Mouse (Mus musculus): ENCODE measurements at regions not wholly inside any gene's neighbourhood (a gene's known extent, or its start where the extent isn't known, plus 50 kb on each side); places are given as distances from the start of the nearest gene placed in this dataset.
A peak's percentile ranks its signal among the peaks of the same experiment; 100 is the strongest.

DNA sequence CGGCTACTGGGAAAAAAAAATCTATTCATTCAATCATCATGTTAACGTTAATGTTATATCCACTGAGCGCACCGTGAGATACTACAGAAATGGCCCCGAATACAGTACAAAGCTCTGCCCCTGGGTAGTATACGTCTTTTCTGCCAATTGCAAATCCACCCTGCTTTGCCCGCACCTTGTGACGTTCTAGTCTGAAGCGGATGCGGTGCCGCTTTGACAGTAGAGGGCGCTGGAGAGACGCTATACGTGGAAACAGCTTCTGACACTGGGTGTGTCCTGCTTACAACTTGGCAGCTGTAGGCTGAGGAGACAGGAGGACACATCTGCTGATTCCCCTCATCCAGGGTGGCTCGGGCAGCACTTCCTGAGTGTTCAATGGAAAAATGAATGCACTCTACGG, 76.1 kb upstream of the Lmcd1 start:
- Histone ChIP-seq H3K4me1 (replicated peaks; ENCODE audit: control insufficient read depth, insufficient read depth, low read length) (no peaks in the 10 kb centered on the region), H3K4me3 (ENCODE audit: low read depth, low read length) (no peak overlapping the region; the same call in 1 of the 2 replicates), H3K27me3 (replicated peaks; ENCODE audit: control insufficient read depth, insufficient read depth, low read length) (no peaks in the 10 kb centered on the region), H3K4me2 (replicated peaks; ENCODE audit: low read depth) (peak overlapping the region; percentile 44; the same call in 1 of the 2 replicates), H3K36me3 (ENCODE audit: control insufficient read depth, insufficient read depth) (no peaks in the 10 kb centered on the region), H3K9me3 (ENCODE audit: control insufficient read depth) (no peaks in the 10 kb centered on the region), H3K9ac (ENCODE audit: low read depth, low read length) (no peak overlapping the region), H3K27ac (ENCODE audit: low read depth, low read length) (no peak overlapping the region)
- peak; percentile 47; the same call in 1 of the 2 replicates for ATAC-seq
- 9% methylated on average over 16 of the region's 16 CpGs for WGBS
- peak; percentile 93 for TF ChIP-seq CTCF (IDR thresholded peaks at IDR 0.05; ENCODE audit: low read depth)

DNA sequence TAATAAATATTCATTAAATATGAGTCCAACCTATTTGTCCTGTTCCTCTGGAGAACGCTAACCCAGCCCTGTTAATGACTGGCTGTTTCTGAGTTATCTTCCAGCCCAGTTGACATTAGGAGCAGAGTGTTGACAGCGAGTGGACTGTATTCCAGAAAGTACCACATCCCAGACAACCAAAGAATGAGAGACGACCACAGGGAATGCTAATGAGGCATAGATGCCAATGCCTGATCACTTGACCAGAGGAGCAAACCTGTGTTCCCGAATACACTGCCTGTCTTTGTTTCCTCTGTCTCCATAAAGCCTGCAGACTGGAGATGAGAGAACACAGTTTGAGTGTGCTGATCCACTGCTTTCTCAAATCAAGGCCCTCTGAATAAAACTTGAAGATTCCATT, 74.3 kb upstream of the Lmcd1 start:
- Histone ChIP-seq H3K4me2 (replicated peaks; ENCODE audit: low read depth) (no peak overlapping the region), H3K9me3 (ENCODE audit: control insufficient read depth) (no peaks in the 10 kb centered on the region), H3K27ac (ENCODE audit: low read depth, low read length) (no peak overlapping the region), H3K4me1 (replicated peaks; ENCODE audit: control insufficient read depth, insufficient read depth, low read length) (no peaks in the 10 kb centered on the region), H3K36me3 (ENCODE audit: control insufficient read depth, insufficient read depth) (no peaks in the 10 kb centered on the region), H3K9ac (ENCODE audit: low read depth, low read length) (no peak overlapping the region), H3K4me3 (ENCODE audit: low read depth, low read length) (no peak overlapping the region), H3K27me3 (replicated peaks; ENCODE audit: control insufficient read depth, insufficient read depth, low read length) (no peaks in the 10 kb centered on the region)
- no peak for ATAC-seq
- WGBS: 65% methylated on average over 4 of the region's 4 CpGs
- TF ChIP-seq CTCF (IDR thresholded peaks at IDR 0.05; ENCODE audit: low read depth): no peak

GRCm38 (mm10) chr6:112202120-112202519, 71.4 kb upstream of the Lmcd1 start:
- H3K4me2 ChIP-seq (replicated peaks; ENCODE audit: low read depth): no peak overlapping the region
- H3K9me3 ChIP-seq (ENCODE audit: control insufficient read depth): no peaks in the 10 kb centered on the region
- H3K4me3 ChIP-seq (ENCODE audit: low read depth, low read length): no peak overlapping the region
- TF ChIP-seq CTCF (IDR thresholded peaks at IDR 0.05; ENCODE audit: low read depth): no peak
- H3K9ac ChIP-seq (ENCODE audit: low read depth, low read length): no peak overlapping the region
- ATAC-seq: no peak
- no peaks in the 10 kb centered on the region for H3K4me1 ChIP-seq (replicated peaks; ENCODE audit: control insufficient read depth, insufficient read depth, low read length)
- H3K27ac ChIP-seq (ENCODE audit: low read depth, low read length): no peak overlapping the region
- H3K27me3 ChIP-seq (replicated peaks; ENCODE audit: control insufficient read depth, insufficient read depth, low read length): no peaks in the 10 kb centered on the region
- H3K36me3 ChIP-seq (ENCODE audit: control insufficient read depth, insufficient read depth): no peaks in the 10 kb centered on the region
- WGBS: 66% methylated on average over 4 of the region's 4 CpGs

DNA sequence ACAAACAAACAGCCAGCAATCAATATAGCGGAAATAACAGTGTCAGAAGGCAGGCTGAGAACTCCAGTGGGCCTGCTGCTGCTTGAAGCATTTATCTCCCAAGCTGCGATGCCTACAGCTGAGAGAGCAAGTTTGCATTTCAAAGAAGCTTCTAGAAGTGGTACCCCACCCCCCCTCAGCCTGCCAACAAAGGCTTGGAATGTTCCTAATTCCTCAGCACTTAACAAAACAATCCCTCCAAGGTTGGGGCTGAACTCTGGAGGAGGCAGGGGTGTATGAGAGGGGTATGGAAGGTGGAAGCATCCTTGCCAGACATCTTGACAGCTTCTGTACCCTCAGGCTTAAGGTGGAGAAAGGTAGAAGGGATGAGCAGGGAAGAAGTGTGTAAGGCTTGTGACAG, 70.2 kb upstream of the Lmcd1 start:
- no peak overlapping the region for H3K4me3 ChIP-seq (ENCODE audit: low read depth, low read length)
- no peak for TF ChIP-seq CTCF (IDR thresholded peaks at IDR 0.05; ENCODE audit: low read depth)
- H3K9ac ChIP-seq (ENCODE audit: low read depth, low read length): no peak overlapping the region
- no peaks in the 10 kb centered on the region for H3K27me3 ChIP-seq (replicated peaks; ENCODE audit: control insufficient read depth, insufficient read depth, low read length)
- no peak for ATAC-seq
- H3K4me2 ChIP-seq (replicated peaks; ENCODE audit: low read depth): no peak overlapping the region
- no peaks in the 10 kb centered on the region for H3K9me3 ChIP-seq (ENCODE audit: control insufficient read depth)
- H3K4me1 ChIP-seq (replicated peaks; ENCODE audit: control insufficient read depth, insufficient read depth, low read length): no peaks in the 10 kb centered on the region
- H3K36me3 ChIP-seq (ENCODE audit: control insufficient read depth, insufficient read depth): no peaks in the 10 kb centered on the region
- no peak overlapping the region for H3K27ac ChIP-seq (ENCODE audit: low read depth, low read length)
- 17% methylated on average over 2 of the region's 2 CpGs for WGBS

GRCm38 (mm10) chr6:112204956-112205355, 68.6 kb upstream of the Lmcd1 start:
- H3K9ac ChIP-seq (ENCODE audit: low read depth, low read length): no peak overlapping the region
- no peak overlapping the region for H3K4me3 ChIP-seq (ENCODE audit: low read depth, low read length)
- no peak overlapping the region for H3K27ac ChIP-seq (ENCODE audit: low read depth, low read length)
- no peak overlapping the region for H3K4me2 ChIP-seq (replicated peaks; ENCODE audit: low read depth)
- H3K4me1 ChIP-seq (replicated peaks; ENCODE audit: control insufficient read depth, insufficient read depth, low read length): no peaks in the 10 kb centered on the region
- no peaks in the 10 kb centered on the region for H3K27me3 ChIP-seq (replicated peaks; ENCODE audit: control insufficient read depth, insufficient read depth, low read length)
- no peaks in the 10 kb centered on the region for H3K9me3 ChIP-seq (ENCODE audit: control insufficient read depth)
- no peaks in the 10 kb centered on the region for H3K36me3 ChIP-seq (ENCODE audit: control insufficient read depth, insufficient read depth)
- ATAC-seq: no peak
- 43% methylated on average over 2 of the region's 2 CpGs for WGBS
- no peak for TF ChIP-seq CTCF (IDR thresholded peaks at IDR 0.05; ENCODE audit: low read depth)

- TF ChIP-seq CTCF (IDR thresholded peaks at IDR 0.05; ENCODE audit: low read depth): no peak
- Histone ChIP-seq H3K36me3 (ENCODE audit: control insufficient read depth, insufficient read depth) (no peaks in the 10 kb centered on the region), H3K4me2 (replicated peaks; ENCODE audit: low read depth) (no peak overlapping the region), H3K27ac (ENCODE audit: low read depth, low read length) (no peak overlapping the region), H3K4me3 (ENCODE audit: low read depth, low read length) (no peak overlapping the region), H3K4me1 (replicated peaks; ENCODE audit: control insufficient read depth, insufficient read depth, low read length) (no peaks in the 10 kb centered on the region), H3K9ac (ENCODE audit: low read depth, low read length) (no peak overlapping the region), H3K27me3 (replicated peaks; ENCODE audit: control insufficient read depth, insufficient read depth, low read length) (no peaks in the 10 kb centered on the region), H3K9me3 (ENCODE audit: control insufficient read depth) (no peaks in the 10 kb centered on the region)
- no peak for ATAC-seq
- 81% methylated on average over 11 of the region's 11 CpGs for WGBS
Measured at GRCm38 (mm10) chr6:112205420-112205995, 68.0 kb upstream of the Lmcd1 start.

- no peak overlapping the region for H3K9ac ChIP-seq (ENCODE audit: low read depth, low read length)
- 22% methylated on average over 5 of the region's 5 CpGs for WGBS
- no peak overlapping the region for H3K4me3 ChIP-seq (ENCODE audit: low read depth, low read length)
- TF ChIP-seq CTCF (IDR thresholded peaks at IDR 0.05; ENCODE audit: low read depth): peak; percentile 90
- no peak overlapping the region for H3K27ac ChIP-seq (ENCODE audit: low read depth, low read length)
- no peaks in the 10 kb centered on the region for H3K4me1 ChIP-seq (replicated peaks; ENCODE audit: control insufficient read depth, insufficient read depth, low read length)
- no peaks in the 10 kb centered on the region for H3K9me3 ChIP-seq (ENCODE audit: control insufficient read depth)
- no peaks in the 10 kb centered on the region for H3K36me3 ChIP-seq (ENCODE audit: control insufficient read depth, insufficient read depth)
- peak; percentile 26; the same call in 1 of the 2 replicates for ATAC-seq
- no peak overlapping the region for H3K4me2 ChIP-seq (replicated peaks; ENCODE audit: low read depth)
- no peaks in the 10 kb centered on the region for H3K27me3 ChIP-seq (replicated peaks; ENCODE audit: control insufficient read depth, insufficient read depth, low read length)
Measured at GRCm38 (mm10) chr6:112207229-112207628, 66.3 kb upstream of the Lmcd1 start.
